In the genomic region with DNA sequence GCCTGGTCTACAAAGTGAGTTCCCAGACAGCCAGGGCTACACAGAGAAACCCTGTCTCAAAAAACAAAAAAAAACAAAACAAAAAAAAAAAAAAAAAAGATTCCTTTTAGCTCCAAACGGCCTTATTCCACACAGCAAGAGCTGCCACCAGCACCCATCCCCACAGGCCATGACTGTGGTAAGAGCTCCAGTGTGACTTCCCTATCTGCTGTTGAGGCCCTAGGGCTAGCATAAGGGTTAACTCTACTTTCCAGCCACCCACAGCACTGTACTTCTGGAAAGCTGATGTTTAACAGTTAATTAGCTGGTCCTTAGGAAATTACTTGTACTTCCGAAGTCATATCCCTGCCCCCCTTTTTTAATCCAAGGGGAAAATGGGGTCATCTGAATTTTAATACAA, we compare ENCODE assay signal across 30 mouse cellular contexts. TPM values are rescaled to one million over a fixed set of nuclear protein-coding genes. Genes with fewer than 3 reads are reported as not detected.
A peak's percentile ranks its signal among the peaks of the same experiment; 100 is the strongest.
DNase-seq lines count a peak whose midpoint lies in the region; ATAC-seq and TF ChIP-seq lines count a peak whose summit lies in the region.
"Had no signal": no experiment of that assay in that cellular context is flagged by ENCODE, and none has a peak within 500 bp of the region (broad histone marks: within the 10 kb centered on the region; RNA-seq: fewer than 3 reads in every experiment).

No protein-coding gene starts in this region.

- TF ChIP-seq CTCF in lung, embryonic 14.5 days (IDR thresholded peaks at IDR 0.05; ENCODE audit: low read depth) = no peak

- no peak overlapping the region for H3K4me3 ChIP-seq in lung, embryonic 14.5 days (ENCODE audit: low read depth, low read length)
- H3K4me3 ChIP-seq in heart, embryonic 12.5 days = no peak overlapping the region
- H3K4me3 ChIP-seq: embryonic facial prominence, embryonic 10.5 days; embryonic facial prominence, embryonic 13.5 days; erythroblast, embryonic 14.5 days; forebrain, embryonic 10.5 days; gastrocnemius, adult 2 months; heart, embryonic 13.5 days; hindbrain, embryonic 12.5 days; hindbrain, embryonic 15.5 days had no signal

- H3K4me2 ChIP-seq in lung, embryonic 14.5 days = peak overlapping the region; percentile 95
- no peak overlapping the region for H3K4me2 ChIP-seq in heart, embryonic 12.5 days
- H3K4me2 ChIP-seq: embryonic facial prominence, embryonic 13.5 days; heart, embryonic 13.5 days; hindbrain, embryonic 12.5 days; hindbrain, embryonic 15.5 days had no signal

- H3K9ac ChIP-seq in lung, embryonic 14.5 days = peak overlapping the region; percentile 38
- H3K9ac ChIP-seq in heart, embryonic 12.5 days = no peak overlapping the region
- H3K9ac ChIP-seq: embryonic facial prominence, embryonic 13.5 days; forebrain, postnatal 0 days; heart, embryonic 13.5 days; hindbrain, embryonic 12.5 days; hindbrain, embryonic 15.5 days had no signal

- no peak for ATAC-seq in lung, embryonic 14.5 days (ENCODE audit: insufficient read depth)
- ATAC-seq in common myeloid progenitor, adult 5-6 weeks (replicated peaks; ENCODE audit: low read depth, poor library complexity, severe bottlenecking) = peak; percentile 62
- ATAC-seq in megakaryocyte, adult 5-6 weeks (ENCODE audit: poor library complexity, severe bottlenecking) = peak; percentile 68
- no peak for ATAC-seq in heart, embryonic 12.5 days (ENCODE audit: insufficient number of reproducible peaks, low FRiP score)
- ATAC-seq in erythroid progenitor cell, adult 5-6 weeks (replicated peaks; ENCODE audit: low FRiP score, poor library complexity, severe bottlenecking) = no peak
- ATAC-seq: forebrain, embryonic 14.5 days; forebrain, postnatal 0 days had no signal

- no peaks in the 10 kb centered on the region for H3K9me3 ChIP-seq in lung, embryonic 14.5 days (ENCODE audit: low read depth, low read length)
- H3K9me3 ChIP-seq in heart, embryonic 12.5 days (replicated peaks) = no peaks in the 10 kb centered on the region
- H3K9me3 ChIP-seq: embryonic facial prominence, embryonic 10.5 days; embryonic facial prominence, embryonic 13.5 days; forebrain, embryonic 10.5 days; heart, embryonic 13.5 days; hindbrain, embryonic 12.5 days; hindbrain, embryonic 15.5 days had no signal

- peak overlapping the region; percentile 63; the same call in 1 of the 2 replicates for H3K27ac ChIP-seq in lung, embryonic 14.5 days (ENCODE audit: low read depth)
- H3K27ac ChIP-seq in heart, embryonic 12.5 days (ENCODE audit: poor library complexity, severe bottlenecking) = no peak overlapping the region
- H3K27ac ChIP-seq: forebrain, embryonic 10.5 days; gastrocnemius, adult 2 months; heart, embryonic 13.5 days had no signal

- H3K27me3 ChIP-seq in lung, embryonic 14.5 days (ENCODE audit: insufficient read depth, low read length) = no peaks in the 10 kb centered on the region
- no peaks in the 10 kb centered on the region; the same call in 1 of the 2 replicates for H3K27me3 ChIP-seq in heart, embryonic 12.5 days (replicated peaks)
- H3K27me3 ChIP-seq: CH12.LX; embryonic facial prominence, embryonic 13.5 days had no signal

- peaks cover 48% of the 10 kb centered on the region; the same call in 1 of the 2 replicates for H3K36me3 ChIP-seq in lung, embryonic 14.5 days (ENCODE audit: insufficient read depth)
- peaks cover 9% of the 10 kb centered on the region; the same call in 1 of the 2 replicates for H3K36me3 ChIP-seq in heart, embryonic 12.5 days
- H3K36me3 ChIP-seq: embryonic facial prominence, embryonic 13.5 days; hindbrain, embryonic 12.5 days; hindbrain, embryonic 15.5 days had no signal

- H3K4me1 ChIP-seq in lung, embryonic 14.5 days (ENCODE audit: insufficient read depth) = peaks cover 8% of the 10 kb centered on the region
- H3K4me1 ChIP-seq in heart, embryonic 12.5 days (replicated peaks) = peaks cover 48% of the 10 kb centered on the region

- no peak for DNase-seq in lung, embryonic 14.5 days
- DNase-seq in lung, postnatal 25 days (ENCODE audit: low spot score) = no peak
- DNase-seq in 416B (ENCODE audit: low read depth) = peak; percentile 50
- no peak for DNase-seq in cerebellum, adult 18-20 months
- DNase-seq: adrenal gland, postnatal 10 days; adrenal gland, postnatal 36 days; B cell, adult 2 months; cerebellum, adult 2 months; cerebellum, adult 9-11 months; cerebellum, postnatal 25 days; embryo, embryonic 11 days; forebrain, postnatal 0 days; gastrocnemius, adult 2 months; gastrocnemius, postnatal 14 days; heart, adult 18-20 months; heart, postnatal 14 days; heart, postnatal 4 days had no signal

- WGBS in lung, embryonic 14.5 days = 49% methylated on average over 2 of the region's 2 CpGs
- 75% methylated on average over 2 of the region's 2 CpGs for WGBS in heart, embryonic 12.5 days

RNA-seq across cellular contexts. Expression of a gene that starts 8.2 kb away (rescaled TPM):
- polyA plus RNA-seq in lung, embryonic 14.5 days (2014; fragmentation: Nextera tagmentation; extraction: Ambion mirVana) = 222 and 242 TPM in 2 replicates
- total RNA-seq in common myeloid progenitor, adult 5-6 weeks (2017) = 3.3 and 4.4 TPM in 2 replicates
- total RNA-seq in megakaryocyte, adult 5-6 weeks (2015) = 0.96 and 2.1 TPM in 2 replicates
- 0.81 and 2.2 TPM in 2 replicates for total RNA-seq in megakaryocyte, adult 5-6 weeks (2017)
- 23.8 and 29.6 TPM in 2 replicates for polyA plus RNA-seq in heart, embryonic 12.5 days (2016; fragmentation: Nextera tagmentation; extraction: Ambion mirVana)
- total RNA-seq in erythroid progenitor cell, adult 5-6 weeks (2015; ENCODE audit: low replicate concordance) = 1.8 and 21.4 TPM in 2 replicates
- 0.39 and 0.45 TPM in 2 replicates for total RNA-seq in erythroid progenitor cell, adult 5-6 weeks (2017; ENCODE audit: low replicate concordance)

Comparison
In these comparisons a context has a peak if more than half of its experiments do, and no peak if none do; other contexts are left out.
1. ATAC-seq: peak in common myeloid progenitor, adult 5-6 weeks (single experiment) and megakaryocyte, adult 5-6 weeks (single experiment); none in lung, embryonic 14.5 days (single experiment), heart, embryonic 12.5 days (single experiment) and erythroid progenitor cell, adult 5-6 weeks (single experiment).